Mouse (Mus musculus): ENCODE measurements around the gene Zfp383. TPM values are rescaled to one million over a fixed set of nuclear protein-coding genes. Genes with fewer than 3 reads are reported as not detected.

Gene Zfp383
- 1.1 TPM for polyA plus RNA-seq (2017; shearing (Covaris generic))

DNA sequence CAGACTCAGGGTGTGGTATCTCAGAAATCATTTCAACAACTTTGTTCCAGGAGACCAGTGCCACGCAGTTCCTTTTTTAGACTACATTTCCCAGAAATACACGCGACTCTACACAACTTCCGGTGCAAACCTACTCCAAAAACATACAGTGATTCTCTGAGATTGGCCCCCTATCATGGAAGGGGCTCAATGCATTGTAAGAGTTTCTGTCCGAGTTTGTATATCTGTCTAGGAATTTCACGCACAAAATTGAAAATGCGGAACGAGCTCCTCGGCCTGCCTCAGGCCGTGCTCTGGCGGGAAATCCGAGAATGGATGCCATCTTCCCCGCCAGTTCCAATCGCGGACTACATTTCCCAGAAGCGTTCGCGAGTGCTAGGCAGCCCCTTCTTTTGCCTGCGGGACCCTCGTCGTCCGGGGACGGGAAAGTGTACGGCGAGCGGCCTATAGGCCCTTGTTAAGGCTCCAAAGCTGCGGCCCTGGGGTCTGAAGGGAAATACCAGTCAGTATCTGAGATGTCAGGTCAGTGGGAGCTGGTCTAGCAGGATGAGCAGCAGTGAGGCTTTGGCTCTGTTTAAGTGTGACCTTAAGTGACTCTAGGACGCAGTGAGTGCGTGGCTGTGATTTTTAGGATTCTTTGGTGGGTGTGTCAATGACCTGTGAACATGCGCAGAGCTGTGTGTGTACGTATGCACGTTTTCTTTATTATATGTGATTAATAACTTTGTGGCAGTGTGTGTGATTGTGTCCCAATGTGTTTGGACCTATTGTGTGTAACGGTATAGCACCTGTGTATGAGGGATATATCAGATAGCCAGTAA is at the start of gene Zfp383:
Zfp383 (plus strand) TSS at position 94 of the 821 bp plus-strand sequence.

DNA sequence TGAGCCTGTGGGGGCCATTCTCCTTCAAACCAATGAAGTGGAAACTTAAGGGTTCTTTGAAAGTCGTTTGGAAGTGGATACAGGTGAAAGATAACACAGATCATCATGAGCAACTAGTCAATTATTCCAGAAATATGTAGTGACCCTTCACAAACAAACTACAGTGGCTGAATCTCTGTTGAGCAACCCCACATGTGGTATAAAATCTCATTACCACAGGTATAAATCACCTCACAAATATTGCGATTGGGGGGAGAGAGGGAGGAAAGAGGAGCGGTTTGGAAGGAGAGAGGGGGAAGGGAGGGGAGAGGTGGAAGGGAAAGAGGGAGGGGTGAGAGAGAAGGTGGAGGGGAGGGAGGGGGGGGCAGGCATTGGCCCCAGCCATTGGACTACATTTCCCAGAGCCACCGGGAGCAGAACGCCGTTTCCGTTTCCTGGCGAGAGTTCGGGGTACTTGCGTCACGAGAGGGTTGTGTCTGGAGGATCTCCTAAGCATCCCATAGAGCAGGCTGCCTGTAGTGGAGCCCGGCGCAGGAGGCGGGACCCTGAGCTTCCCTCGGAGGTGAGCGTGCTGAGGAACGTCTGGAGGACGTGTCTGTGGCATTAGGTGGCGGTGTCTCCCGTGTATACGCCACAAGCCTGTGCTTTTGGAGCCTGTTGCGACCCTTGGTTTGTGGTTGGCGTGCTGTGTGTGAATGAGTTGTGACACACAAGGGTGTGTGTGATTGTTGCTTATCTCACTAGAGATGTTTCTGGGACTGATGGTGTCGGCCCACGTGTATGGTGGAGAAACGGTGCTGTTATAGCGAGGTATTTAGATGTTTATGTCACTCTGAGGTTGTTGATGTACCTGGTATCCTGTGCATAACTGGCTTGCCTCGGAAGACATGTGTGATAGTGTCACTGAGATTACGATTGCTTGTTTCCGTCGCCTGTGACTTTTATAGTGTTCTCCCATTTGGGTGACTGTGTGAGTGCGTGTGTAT is 48.2 kb upstream of the Zfp383 start, which contains the start of gene Zfp420:
Zfp420 (plus strand) TSS at position 448 of the 986 bp plus-strand sequence.

GRCm38 (mm10) chr7:29905966-29906681 is 1.9 kb upstream of the Zfp383 start, which contains the start of gene Zfp27:
Gene Zfp27 (minus strand): TSS chr7:29906572.

DNA sequence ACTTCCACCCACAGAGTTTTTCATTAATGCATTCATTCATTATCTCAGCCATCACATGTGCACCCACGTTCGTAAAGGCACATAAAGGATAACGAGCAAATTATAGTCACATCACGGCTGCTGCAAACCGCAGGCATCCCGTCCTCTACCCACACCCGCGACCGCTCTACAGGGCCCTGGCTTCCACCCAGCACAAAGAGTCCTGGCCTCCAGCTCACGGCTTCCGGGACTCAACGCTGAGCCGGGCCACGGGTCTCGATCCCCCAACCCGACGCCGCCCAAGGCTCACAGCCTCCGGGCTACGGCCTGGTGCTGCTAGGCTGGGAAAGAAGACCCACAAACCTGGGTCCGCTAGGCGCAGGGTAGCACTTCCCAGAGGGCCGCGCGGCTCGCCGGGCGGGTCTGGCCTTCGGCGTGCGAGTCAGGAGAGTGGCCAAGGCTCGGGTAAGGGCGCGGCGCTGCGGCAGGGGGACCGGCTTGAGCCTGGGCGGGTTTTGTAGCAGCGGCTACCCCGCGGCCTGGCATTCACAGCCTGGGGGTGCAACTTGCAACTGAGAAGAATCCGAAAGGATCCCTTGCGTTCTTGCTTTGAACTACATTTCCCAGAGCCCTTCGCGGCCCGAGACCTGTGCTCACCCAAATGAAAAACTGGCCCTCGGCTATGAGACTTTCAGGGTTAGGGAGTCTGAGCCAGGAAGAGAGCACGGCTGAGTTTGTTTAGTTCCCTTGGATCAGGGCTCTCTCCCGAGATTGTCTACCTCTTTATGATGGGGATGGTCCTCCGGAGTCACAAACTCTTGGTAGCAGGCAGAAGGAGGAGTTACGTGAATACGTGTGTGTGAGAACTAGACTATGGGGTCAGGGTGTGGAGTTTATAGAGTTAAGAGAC is 45.7 kb downstream of the Zfp383 start, which contains the start of gene Zfp74:
Zfp74 (minus strand) TSS at position 577 of the 889 bp plus-strand sequence.

Other genes starting within 250 kb of the Zfp383 start
- not detected for gene Catsperg2, start 181.2 kb upstream of the Zfp383 start, polyA plus RNA-seq (2017; shearing (Covaris generic))
- gene Zfp84, start 139.7 kb upstream of the Zfp383 start, polyA plus RNA-seq (2017; shearing (Covaris generic)) = 24.1 TPM
- gene Zfp30, start 124.2 kb upstream of the Zfp383 start, polyA plus RNA-seq (2017; shearing (Covaris generic)) = 0.16 TPM
- 25.7 TPM for gene Zfp790, start 92.1 kb upstream of the Zfp383 start, polyA plus RNA-seq (2017; shearing (Covaris generic))
- gene Zfp940, start 54.6 kb upstream of the Zfp383 start, polyA plus RNA-seq (2017; shearing (Covaris generic)) = 5.5 TPM
- gene Zfp420, start 48.2 kb upstream of the Zfp383 start, polyA plus RNA-seq (2017; shearing (Covaris generic)) = 13.5 TPM
- gene Zfp27, start 1.7 kb upstream of the Zfp383 start, polyA plus RNA-seq (2017; shearing (Covaris generic)) = 5.6 TPM
- gene Zfp74, start 45.9 kb downstream of the Zfp383 start, polyA plus RNA-seq (2017; shearing (Covaris generic)) = 7.1 TPM
- gene Zfp568, start 75.7 kb downstream of the Zfp383 start, polyA plus RNA-seq (2017; shearing (Covaris generic)) = 5.6 TPM
- 6.8 TPM for gene Zfp14, start 143.2 kb downstream of the Zfp383 start, polyA plus RNA-seq (2017; shearing (Covaris generic))
- gene Zfp82, start 164.7 kb downstream of the Zfp383 start, polyA plus RNA-seq (2017; shearing (Covaris generic)) = 10.5 TPM
- 3.0 TPM for gene Gm26920, start 182.2 kb downstream of the Zfp383 start, polyA plus RNA-seq (2017; shearing (Covaris generic))
- 9.6 TPM for gene Zfp566, start 182.3 kb downstream of the Zfp383 start, polyA plus RNA-seq (2017; shearing (Covaris generic))
- gene Zfp260, start 186.6 kb downstream of the Zfp383 start, polyA plus RNA-seq (2017; shearing (Covaris generic)) = 106 TPM
- gene Zfp382, start 213.7 kb downstream of the Zfp383 start, polyA plus RNA-seq (2017; shearing (Covaris generic)) = 16.9 TPM

All from activated CD4-positive, CD25-positive, alpha-beta regulatory T cell, adult 9 weeks (primary cell).